Mouse (Mus musculus): ENCODE data around the gene Astn1.

Astn1 gene

GRCm38 (mm10) chr1:158604149-158604548, 242.1 kb downstream of the Astn1 start:
- in situ Hi-C loops (cut with MboI; ENCODE audit: unreplicated experiment in 2 of 2), result no loop called here

DNA sequence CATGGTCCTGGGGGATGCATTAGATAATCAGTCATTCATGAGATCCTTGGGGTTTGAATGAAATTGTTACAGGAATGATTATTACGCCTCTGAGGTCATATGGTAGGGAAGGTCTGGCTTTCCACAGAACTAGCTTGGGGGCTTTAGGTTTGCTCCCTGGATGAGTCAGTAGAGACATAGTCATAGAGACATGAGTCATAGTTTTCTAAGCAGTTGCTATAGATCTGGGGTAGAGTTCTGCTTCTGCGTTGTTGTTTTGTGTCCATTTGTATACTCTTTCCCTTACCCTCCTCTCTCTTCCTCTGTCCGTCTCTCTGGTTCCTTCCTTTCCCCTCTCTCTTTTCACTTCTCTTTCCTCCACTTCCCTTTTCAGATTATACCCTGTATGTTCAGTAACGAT, 243.5 kb downstream of the Astn1 start:
- in situ Hi-C loops (cut with MboI; ENCODE audit: unreplicated experiment in 2 of 2), result no loop called here

- in situ Hi-C loops (cut with MboI; ENCODE audit: unreplicated experiment in 2 of 2), result no loop called here
Observed at GRCm38 (mm10) chr1:158606324-158606723, 244.3 kb downstream of the Astn1 start.

GRCm38 (mm10) chr1:158607201-158607600, 245.1 kb downstream of the Astn1 start:
- in situ Hi-C loops (cut with MboI; ENCODE audit: unreplicated experiment in 2 of 2), result no loop called here

DNA sequence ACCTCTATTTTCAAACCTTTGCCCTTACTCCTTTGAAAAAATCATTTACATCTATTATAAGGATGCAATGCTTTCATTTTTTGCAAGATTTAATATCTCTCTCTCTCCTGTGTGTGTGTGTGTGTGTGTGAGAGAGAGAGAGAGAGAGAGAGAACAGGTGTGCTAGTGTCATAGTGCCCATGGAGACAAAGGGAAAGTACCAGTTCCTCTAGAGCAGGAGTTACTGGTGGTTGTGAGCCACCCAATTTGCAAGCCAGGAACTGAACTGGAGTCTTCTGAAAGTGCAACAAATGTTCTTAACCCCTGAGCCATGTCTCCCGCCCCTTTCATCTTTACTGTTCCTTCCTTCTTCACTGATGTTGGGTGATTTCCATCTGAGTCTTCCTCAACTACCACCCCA, 253.1 kb downstream of the Astn1 start:
- in situ Hi-C loops (cut with MboI; ENCODE audit: unreplicated experiment in 2 of 2), result no loop called here

DNA sequence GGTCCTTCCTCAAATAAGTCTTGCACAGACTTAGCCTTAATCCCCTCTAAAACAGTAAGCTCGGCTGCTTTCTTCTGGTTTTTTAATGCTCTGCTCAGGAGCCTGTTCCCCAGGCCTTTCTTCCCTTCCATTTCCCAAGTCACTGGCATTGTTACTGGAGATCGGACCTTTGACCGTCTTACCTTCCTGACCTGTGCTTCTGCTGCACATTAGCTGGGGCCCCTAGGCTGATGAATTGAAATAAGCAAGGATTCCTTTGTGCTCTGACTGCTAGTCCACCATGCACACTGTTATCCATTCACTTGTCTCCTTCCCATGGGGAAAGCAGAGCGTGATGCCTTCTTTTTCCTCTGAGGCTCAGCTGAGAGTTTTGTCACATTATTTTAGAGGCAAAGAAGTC, 255.9 kb downstream of the Astn1 start:
- in situ Hi-C loops (cut with MboI; ENCODE audit: unreplicated experiment in 2 of 2), result no loop called here

GRCm38 (mm10) chr1:158632935-158633334, 270.9 kb downstream of the Astn1 start:
- in situ Hi-C loops (cut with MboI; ENCODE audit: unreplicated experiment in 2 of 2), result no loop called here

GRCm38 (mm10) chr1:158633441-158633840, 271.4 kb downstream of the Astn1 start:
- in situ Hi-C loops (cut with MboI; ENCODE audit: unreplicated experiment in 2 of 2), result no loop called here

GRCm38 (mm10) chr1:158641306-158641705, 279.2 kb downstream of the Astn1 start:
- in situ Hi-C loops (cut with MboI; ENCODE audit: unreplicated experiment in 2 of 2), result no loop called here

DNA sequence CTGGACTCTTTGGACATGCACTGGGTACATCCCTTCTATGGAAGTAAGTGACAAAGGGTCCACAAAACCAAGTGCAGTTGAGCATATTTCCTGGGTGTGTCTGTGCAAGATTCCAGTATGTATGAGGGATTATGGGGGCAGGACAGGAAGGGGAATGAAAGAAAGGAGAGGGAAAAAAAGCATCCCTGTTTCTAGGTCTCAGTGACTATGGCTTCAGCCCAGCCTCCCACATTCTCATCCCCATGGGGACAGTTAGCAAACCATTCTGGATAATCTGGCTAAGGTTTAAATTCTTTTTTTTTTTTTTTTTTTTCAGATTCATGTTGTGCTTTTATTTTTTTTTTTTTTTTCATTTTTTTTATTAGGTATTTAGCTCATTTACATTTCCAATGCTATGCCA, 280.2 kb downstream of the Astn1 start:
- in situ Hi-C loops (cut with MboI; ENCODE audit: unreplicated experiment in 2 of 2), result no loop called here

DNA sequence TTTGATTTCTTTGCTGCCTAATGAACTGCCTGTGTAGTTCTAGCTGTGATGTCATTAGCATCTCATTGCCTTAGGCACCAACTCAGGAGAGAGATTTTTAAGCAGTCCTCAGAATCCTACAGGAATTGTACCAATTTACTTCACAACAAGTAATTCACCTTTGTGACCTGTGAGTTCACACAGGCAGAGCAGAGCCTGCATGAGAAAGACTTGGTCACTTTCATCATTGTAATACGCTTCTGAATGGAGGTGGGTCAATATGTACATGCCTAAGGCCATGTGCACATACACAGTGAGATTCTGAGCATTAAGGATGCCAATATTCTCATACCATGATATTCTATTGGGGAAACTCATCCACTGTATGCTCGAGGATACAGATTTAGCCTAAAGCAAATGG, 290.7 kb downstream of the Astn1 start:
- in situ Hi-C loops (cut with MboI; ENCODE audit: unreplicated experiment in 2 of 2), result loop anchor here (10.0 to 25.0 kb wide), 4 partner anchors 908 to 1915 kb away; partner anchors contain the start of gene Mrps14 (in 1 of the 2)

DNA sequence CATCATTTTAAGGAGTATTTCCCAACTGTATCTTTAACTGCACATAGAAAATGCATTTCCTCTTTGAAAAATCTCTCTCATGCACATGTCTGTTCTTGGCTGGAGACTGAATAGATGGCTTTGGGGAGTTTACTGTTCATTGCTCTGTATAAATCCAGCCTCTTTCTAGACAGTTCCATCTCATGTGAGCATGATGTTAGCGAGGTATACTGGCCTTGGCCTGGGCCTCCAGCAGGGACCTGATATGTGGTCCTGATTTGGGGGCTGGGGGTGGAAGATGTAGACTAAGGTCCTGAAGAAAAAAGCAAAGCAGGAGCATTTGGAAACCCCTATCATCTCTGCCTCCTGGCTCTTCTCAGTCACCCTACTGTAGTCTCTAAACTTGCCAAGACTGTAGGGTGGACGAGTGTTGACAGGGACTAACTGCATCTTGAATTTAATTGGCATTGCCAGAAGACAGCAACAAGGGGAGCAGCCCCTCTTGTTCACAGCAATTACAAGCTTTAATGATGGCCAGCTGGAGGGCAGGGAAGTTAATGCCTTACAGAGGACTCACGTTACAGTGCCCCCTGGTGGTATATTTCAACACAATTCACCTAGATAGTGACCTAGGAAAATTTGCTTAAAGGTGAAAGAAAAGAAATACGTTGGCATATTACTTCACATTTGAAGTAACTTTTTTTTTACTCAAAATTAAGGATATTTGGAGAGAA, 291.9 kb downstream of the Astn1 start:
- in situ Hi-C loops (cut with MboI; ENCODE audit: unreplicated experiment in 2 of 2), result loop anchor here (10.0 to 25.0 kb wide), 4 partner anchors 909 to 1917 kb away; partner anchors contain the start of gene Mrps14 (in 1 of the 2)

DNA sequence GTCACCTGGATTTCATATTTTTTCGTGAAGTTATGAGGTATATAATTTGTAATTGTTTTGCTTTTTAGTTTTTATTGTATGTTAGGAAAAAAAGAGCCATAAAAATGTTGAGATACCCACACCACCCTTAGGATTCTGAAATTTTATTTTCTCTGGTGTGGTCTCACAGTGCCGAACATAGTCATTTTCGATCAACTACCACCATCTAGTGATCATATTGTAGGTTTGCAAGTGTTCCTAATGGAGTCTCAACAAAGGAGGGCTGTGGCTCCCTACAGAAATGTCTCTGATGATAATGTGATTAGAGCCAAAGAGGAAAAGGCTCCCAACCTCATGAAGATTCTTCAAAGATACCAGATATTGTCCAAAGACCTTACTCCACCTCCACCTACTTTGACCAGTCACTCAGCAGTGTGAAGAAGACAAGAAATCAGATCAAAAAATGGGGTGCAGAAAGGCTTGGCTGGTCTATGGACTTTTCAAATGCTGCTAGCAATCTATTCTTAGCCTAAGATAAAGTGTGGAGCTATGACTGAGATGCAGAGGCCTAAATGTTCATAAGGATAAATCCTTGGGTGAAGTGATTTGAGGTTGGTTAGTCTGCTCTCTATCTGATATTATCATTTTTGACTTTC, 292.6 kb downstream of the Astn1 start:
- in situ Hi-C loops (cut with MboI; ENCODE audit: unreplicated experiment in 2 of 2), result loop anchor here (5.0 to 25.0 kb wide), 5 partner anchors 910 to 1917 kb away; partner anchors contain the start of gene Mrps14 (in 1 of the 2)

DNA sequence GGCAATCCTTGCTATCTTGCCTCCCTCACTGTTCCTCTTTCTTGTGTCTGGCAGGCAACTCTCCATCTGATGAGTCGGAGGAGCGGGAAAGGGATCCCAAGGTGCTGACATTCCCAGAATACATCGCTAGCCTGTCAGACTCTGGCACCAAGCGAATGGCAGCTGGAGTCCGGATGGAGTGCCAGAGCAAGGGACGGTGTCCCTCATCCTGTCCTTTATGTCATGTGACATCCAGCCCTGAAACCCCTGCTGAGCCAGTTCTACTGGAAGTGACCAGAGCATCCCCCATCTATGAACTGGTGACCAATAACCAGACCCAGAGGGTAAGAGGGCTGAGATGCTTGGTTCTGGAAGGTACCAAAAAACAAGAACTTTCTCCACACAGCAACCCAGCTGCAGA, 294.9 kb downstream of the Astn1 start:
- in situ Hi-C loops (cut with MboI; ENCODE audit: unreplicated experiment in 2 of 2), result loop anchor here (5.0 to 25.0 kb wide), 5 partner anchors 912 to 1920 kb away; partner anchors contain the start of gene Mrps14 (in 1 of the 2)

DNA sequence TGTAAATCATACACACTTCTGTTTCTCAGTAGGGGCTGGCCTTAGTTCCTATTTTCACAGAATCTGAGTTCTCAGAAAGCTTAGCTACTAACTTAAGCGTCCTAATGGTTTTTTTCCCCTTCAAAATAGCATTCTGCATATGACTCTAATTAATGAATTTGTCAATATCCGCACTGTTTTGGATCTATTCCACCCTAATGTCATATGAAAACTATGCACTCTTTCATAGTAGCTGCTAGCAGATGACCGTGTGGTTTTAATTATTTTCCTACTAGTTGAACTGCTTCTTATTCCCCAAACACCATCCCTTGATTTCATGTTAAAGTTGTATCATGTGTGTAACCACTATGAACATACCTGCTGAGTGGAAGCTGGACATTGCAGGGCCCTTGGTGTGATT, 303.9 kb downstream of the Astn1 start:
- in situ Hi-C loops (cut with MboI; ENCODE audit: unreplicated experiment in 2 of 2), result loop anchor here (25.0 kb wide), 3 partner anchors 1521 to 1929 kb away; partner anchors contain the start of gene Mrps14 (in 1 of the 2)

GRCm38 (mm10) chr1:158669971-158670592, 308.0 kb downstream of the Astn1 start:
- in situ Hi-C loops (cut with MboI; ENCODE audit: unreplicated experiment in 2 of 2), result loop anchor here (5.0 to 25.0 kb wide), 7 partner anchors 287 to 1933 kb away; partner anchors contain the start of gene Mrps14 (in 1 of the 2)

- in situ Hi-C loops (cut with MboI; ENCODE audit: unreplicated experiment in 2 of 2), result loop anchor here in 1 of 2 experiments (25.0 kb wide), 1 partner anchor 1200 kb away; no protein-coding TSS in a partner anchor
Observed at GRCm38 (mm10) chr1:158687726-158688125, 325.7 kb downstream of the Astn1 start.

GRCm38 (mm10) chr1:158697423-158697822, 335.4 kb downstream of the Astn1 start:
- in situ Hi-C loops (cut with MboI; ENCODE audit: unreplicated experiment in 2 of 2), result loop anchor here in 1 of 2 experiments (25.0 kb wide), 1 partner anchor 1190 kb away; no protein-coding TSS in a partner anchor

- in situ Hi-C loops (cut with MboI; ENCODE audit: unreplicated experiment in 2 of 2), result loop anchor here in 1 of 2 experiments (25.0 kb wide), 1 partner anchor 1189 kb away; no protein-coding TSS in a partner anchor
Observed at GRCm38 (mm10) chr1:158697859-158698569, 335.9 kb downstream of the Astn1 start.

DNA sequence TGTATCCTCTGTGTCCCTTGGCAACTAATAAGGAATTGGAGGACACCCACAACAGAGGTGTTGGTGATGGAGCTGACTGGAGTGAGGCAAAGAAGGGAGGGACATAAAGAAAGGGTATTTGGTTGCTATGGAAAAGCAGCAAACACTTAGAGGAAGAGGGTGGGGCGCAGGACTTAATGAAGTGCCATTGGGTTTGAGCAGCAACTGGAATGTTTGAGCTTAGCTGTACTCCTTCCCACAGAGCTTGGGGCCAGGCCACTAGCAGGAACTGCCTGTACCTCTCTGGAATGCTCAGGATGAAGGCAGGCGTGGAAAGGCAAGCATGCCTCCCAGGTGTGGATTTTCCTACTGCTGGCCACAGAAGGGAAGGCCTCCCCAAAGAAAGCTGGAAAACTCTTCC, 337.2 kb downstream of the Astn1 start:
- in situ Hi-C loops (cut with MboI; ENCODE audit: unreplicated experiment in 2 of 2), result loop anchor here in 1 of 2 experiments (25.0 kb wide), 1 partner anchor 1188 kb away; no protein-coding TSS in a partner anchor

Measured in v-Abl transformed pro-B cells (cell line).